Mouse (Mus musculus): ENCODE measurements around the gene Gm5072.
"Not testable (repeated sequence)": the region's sequence is repeated elsewhere in the genome, so short reads cannot be mapped to it uniquely, and the experiment has no call there.

The Gm5072 gene

DNA sequence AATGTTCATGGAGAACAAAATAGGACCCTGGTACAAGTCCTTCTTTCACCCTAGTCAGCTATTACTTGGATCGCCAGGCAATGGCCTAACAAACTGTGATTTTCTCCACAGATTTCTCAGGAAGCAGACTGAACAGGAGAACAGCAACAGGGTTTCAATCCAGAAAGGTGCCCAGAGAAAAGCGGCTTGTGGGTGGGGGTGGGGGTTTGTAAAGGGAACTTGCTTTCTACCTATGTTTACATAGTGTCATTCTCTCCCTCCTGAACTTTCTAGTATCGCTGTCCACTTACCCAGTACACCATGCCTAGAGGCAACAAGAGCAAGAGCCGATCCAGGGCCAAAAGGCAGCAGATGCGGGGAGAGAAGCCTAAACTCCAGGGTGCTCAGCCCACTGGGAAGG, at the start of gene Gm5072:
TSS of gene Gm5072 (plus strand) at position 301 of the 400 bp plus-strand sequence.
- not testable (repeated sequence) for DNase-seq
